Mouse (Mus musculus) lung, postnatal 0 days (tissue): Measurements from ENCODE around the gene Pla2g6.

Experiments used
- CTCF ChIP-seq: IDR thresholded peaks from 2 replicates; pipeline ENCODE4 v1.5.1; 2016; ENCODE audit warnings: antibody characterized with exemption, mild to moderate bottlenecking
- EP300 ChIP-seq: IDR thresholded peaks from 2 replicates; pipeline ENCODE4 v1.6.1; 2016; ENCODE audit warnings: antibody characterized with exemption, mild to moderate bottlenecking, control low read depth

DNA sequence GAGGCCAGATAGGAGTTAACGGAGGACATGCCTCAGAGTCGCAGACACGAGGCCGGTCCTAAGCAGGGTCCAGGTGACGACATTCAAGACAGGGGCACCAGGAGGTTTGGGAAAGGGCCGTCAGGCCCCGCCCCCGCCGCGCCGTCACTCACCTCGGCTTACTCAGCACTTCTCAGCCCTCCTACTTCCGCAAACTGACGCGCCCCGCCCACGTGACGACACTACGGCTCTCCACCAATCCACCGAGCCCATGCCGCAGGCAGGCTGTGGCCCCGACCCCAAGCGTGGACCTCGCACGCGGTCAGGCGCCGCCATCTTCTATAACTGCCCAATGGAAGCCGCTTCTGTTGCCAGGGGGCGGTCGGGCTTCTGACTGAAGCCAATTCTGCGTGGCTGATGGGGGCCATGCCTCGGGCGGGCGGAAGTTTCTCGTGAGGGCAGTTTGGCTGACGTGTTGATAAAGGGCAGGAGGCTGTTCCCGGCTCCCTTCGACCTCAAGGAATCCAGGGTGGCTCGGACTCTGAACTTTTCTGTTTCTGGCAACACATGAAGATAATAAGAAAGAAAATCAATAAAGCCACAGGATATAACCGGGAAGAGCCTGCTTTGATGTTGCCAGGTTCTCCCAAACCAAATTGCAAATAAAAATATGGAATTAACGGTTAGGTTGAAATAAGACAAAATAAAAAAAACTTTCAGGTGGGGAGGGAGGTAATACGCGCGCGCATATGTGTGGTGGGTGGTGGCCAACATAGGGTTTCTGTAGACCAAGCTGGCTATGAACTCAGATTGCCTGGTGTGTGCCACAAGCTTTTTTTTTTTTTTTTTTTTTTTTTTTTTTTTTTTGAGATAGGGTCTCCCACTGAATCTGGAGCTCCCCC, at the start of gene Pla2g6:
- TF ChIP-seq CTCF (peak; percentile 27; the same call in 1 of the 2 replicates), EP300 (no peak)
